Mouse (Mus musculus): ENCODE measurements around the gene Gpbar1. TPM values are rescaled to one million over a fixed set of nuclear protein-coding genes. Genes with fewer than 3 reads are reported as not detected.

Gpbar1 gene
- total RNA-seq (2014; fragmentation: Nextera tagmentation), result not detected in 2 replicates
- not detected in 2 replicates for total RNA-seq (2017)

DNA sequence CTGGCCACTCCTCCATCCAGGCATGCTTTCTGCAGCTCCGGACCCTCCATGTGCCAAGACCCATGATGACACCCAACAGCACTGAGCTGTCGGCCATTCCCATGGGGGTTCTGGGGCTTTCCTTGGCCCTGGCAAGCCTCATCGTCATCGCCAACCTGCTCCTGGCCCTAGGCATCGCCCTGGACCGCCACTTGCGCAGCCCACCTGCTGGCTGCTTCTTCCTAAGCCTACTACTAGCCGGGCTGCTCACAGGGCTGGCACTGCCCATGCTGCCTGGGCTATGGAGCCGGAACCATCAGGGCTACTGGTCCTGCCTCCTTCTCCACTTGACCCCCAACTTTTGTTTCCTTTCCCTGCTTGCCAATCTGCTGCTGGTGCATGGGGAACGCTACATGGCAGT lies at the start of gene Gpbar1:
Gene Gpbar1, plus strand, starts transcription at position 13 of the 400 bp plus-strand sequence.
- ATAC-seq (replicated peaks; ENCODE audit: poor library complexity, severe bottlenecking), result no peak

DNA sequence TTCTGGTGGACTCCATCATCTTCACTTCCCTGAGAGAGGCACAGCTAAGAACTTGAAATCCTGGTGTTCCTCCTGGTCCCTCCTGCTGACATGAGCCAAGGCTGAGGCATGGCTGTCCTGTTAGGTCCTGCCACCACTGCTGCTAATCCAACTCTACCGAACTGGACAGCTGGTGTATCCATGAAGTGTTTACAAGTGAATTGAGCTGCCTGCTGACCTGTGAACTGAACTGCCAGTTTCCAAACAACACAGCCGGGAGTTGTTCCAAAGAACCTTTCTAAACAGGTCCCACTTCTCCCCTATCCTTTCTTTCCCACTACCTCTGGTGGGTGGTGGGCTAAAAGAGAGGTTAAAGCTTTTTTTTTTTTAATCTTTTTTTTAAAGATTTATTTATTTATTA lies 48.4 kb upstream of the Gpbar1 start:
- ATAC-seq (replicated peaks; ENCODE audit: poor library complexity, severe bottlenecking), result no peak

DNA sequence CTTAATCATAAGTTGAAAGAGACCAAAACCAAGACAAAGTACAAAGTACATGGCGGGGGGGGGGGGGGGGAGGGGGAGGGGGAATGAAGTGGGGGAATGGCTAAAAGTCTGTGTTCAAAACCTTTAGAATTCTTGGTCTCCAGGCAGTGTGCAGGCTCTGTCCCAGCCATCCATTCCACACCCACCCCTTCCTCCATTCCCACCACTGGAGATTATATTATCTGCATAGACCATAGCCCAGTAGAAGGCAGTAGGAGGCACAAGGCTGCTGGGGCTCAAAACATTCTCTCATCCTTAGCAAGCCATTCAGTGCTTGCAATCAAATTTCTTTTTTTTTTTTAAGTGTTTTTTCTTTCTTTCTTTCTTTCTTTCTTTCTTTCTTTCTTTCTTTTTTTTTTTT lies 47.4 kb upstream of the Gpbar1 start:
- no peak for ATAC-seq (replicated peaks; ENCODE audit: poor library complexity, severe bottlenecking)

DNA sequence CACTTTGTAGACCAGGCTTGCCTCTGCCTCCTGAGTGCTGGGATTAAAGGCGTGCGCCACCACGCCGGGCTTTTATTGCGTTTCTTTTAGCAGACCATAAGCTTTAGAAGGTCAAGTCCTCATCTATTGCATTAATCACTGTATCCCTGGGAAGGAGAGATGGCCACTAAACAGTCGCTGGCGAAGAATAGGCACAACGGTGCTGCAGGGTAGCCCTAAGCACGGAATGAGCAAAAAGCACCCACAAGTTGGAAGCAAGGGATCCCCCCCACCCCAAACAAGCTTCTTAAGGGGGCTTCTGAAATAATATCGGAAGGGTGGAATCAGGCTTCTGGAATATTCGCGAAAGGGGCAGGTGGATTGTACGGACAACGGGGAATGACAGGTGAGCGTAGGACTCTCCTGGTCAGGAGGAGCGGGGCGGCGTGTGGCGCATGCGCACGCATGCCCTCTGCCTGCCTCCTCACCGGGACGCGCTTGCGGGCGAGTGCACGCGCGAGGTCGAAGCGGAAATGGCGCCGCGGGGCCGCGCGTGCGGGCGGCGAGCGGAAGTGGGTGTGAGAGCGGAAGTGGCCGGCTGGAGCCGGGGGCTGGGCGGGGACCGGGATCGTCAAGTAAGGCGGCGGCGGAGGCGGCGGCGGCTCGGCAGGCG lies 42.3 kb upstream of the Gpbar1 start, which contains the start of gene Arpc2:
Gene Arpc2, plus strand, starts transcription at position 147 of the 652 bp plus-strand sequence.
- peak; percentile 71 for ATAC-seq (replicated peaks; ENCODE audit: poor library complexity, severe bottlenecking)

DNA sequence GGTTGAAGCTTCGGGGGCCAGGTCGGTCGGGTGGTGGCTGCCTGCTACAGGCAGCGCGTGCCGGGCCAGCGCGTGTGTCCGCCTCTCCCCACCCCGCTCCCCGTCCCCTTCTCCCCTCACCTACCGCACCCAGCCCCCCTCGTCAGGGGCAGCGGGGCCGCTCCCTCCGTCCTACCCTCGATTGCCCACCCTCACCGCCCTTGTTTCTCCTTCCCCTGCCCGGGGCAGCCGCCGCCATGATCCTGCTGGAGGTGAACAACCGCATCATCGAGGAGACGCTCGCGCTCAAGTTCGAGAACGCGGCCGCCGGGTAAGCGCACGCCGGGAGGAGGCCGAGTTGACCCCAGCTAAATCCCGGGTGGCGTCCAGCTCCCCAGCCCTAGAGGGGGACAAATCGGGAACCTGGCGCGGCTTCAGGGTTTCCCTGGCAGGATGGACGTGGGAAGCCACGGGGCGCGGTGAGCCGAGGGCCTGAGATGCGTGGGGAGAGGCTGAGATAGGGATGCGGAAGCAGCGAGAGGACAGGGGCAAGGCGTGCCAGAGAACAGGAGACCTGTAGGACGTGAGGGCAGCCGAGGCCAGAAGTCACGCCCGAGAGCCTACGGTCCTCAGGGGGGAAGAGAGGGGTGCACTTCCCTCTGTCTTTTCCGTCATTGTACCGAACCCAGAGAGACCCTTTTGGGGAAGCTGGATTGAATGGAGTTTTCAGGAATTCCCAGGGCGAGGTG lies 41.6 kb upstream of the Gpbar1 start:
- ATAC-seq (replicated peaks; ENCODE audit: poor library complexity, severe bottlenecking), result peak; percentile 47

DNA sequence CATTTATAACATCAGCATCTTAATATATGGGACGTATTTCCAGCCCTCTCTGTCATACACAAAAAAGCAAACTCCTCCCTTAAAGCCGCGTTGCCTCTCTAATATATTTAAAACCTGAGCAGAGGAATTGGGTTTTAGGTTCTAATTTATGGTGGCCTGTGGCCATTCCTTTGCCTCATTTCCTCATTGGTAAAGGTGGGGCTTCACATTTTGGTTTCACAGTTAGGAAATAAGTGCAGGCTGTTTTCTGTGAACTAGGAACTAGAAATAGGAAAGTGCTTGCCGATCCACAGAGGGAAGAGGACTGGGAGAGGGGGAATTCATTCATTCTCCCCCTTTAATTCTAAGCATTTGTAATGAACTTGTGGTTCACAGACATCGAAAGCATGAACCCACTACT lies 40.7 kb upstream of the Gpbar1 start:
- ATAC-seq (replicated peaks; ENCODE audit: poor library complexity, severe bottlenecking), result peak; percentile 39

DNA sequence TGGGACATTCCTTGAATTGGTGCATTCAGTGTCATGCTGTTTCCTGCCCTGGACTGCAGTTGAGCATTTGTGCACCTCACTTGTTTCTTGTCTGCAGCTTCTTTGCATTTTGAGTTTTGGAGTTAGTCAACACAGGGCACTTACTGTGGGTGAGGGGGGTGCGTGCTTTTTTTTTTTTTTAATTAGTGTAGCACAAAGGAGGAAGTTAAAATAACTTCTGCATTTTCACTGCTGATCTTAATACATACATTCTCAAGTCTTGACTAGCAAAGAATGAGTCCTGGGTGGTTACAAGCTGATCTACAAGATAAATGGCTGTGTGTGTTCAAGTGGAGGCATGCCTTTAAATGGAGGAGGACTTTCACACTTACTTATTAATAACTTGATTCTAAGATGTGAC lies 40.2 kb upstream of the Gpbar1 start:
- peak; percentile 44 for ATAC-seq (replicated peaks; ENCODE audit: poor library complexity, severe bottlenecking)

DNA sequence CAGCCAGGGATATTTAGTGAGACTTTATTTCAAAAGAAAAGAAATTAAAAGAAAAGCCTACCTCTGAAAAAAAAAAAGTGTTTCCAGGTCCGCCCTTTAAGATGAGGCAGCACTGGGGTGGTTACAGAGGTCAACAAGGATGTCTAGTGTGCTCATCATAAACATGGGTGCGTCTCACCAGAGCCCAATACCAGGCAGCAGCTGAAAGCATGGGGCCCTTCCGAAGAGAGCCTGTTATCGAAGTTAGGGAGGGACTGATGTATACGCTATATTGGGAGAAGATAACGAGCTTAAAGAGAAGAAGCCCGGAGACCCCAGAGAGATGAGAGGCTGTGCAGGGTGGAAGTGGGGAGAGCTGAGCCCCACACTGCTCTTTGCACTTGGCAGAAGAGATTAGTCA lies 39.2 kb upstream of the Gpbar1 start:
- ATAC-seq (replicated peaks; ENCODE audit: poor library complexity, severe bottlenecking), result no peak; the same call in 1 of the 2 replicates

DNA sequence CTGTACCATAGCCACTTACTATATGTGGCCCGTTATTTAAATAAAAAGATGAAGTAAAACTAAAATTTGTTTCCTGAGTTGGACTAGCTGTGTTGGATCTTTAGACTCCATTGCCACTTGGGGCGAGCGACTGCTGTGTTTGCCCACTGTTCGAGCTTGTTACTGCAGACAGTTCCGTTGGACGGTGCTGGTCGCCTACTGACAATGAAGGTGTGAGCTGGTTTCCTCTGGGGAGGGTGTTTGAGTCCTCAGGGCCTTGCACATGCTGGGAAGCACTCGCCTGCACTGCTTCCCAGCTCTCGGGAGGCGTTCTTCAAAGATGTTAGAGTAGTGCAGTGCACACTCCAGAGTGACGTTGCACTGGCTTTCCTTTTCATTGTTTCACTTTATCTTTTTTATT lies 38.7 kb upstream of the Gpbar1 start:
- ATAC-seq (replicated peaks; ENCODE audit: poor library complexity, severe bottlenecking), result peak; percentile 4; the same call in 1 of the 2 replicates

DNA sequence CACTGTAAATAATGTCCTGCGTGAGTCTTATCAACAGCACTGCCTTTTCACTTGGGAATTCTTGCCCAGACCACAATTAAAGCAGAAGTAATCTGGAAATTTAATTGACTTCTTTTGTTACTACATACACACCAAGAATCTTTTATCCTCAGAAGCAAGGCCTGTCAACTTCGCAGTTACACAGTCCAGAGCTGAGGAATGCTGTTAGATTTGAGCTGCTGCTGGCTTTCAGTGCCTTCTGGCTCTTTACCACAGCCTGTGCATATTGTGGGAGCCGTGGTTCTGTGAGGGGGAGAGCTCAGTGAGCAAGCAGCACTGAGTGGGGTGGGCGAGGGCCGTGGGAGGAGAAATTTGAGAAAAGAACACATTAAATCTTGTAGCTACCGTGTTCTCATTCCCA lies 38.0 kb upstream of the Gpbar1 start:
- no peak for ATAC-seq (replicated peaks; ENCODE audit: poor library complexity, severe bottlenecking)

DNA sequence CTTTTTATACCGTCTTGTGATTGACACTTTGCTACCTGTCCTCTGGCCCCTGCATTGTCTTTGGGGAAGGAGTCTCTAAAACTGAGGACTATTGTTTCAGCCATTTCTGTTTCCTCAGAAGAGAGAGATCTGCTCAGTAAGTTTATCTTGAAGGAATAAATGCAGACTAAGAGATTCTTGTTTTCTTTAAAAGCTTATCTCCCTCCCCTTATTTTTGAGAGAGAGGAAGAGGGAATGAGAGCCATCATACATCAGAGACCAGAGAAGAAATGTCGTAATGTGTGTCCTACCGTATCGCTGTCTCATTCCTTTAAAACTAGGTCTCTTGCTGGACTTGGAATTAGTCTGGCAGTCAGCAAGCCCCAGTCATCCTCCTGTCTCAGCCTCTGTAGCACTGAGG lies 37.5 kb upstream of the Gpbar1 start:
- ATAC-seq (replicated peaks; ENCODE audit: poor library complexity, severe bottlenecking), result no peak

DNA sequence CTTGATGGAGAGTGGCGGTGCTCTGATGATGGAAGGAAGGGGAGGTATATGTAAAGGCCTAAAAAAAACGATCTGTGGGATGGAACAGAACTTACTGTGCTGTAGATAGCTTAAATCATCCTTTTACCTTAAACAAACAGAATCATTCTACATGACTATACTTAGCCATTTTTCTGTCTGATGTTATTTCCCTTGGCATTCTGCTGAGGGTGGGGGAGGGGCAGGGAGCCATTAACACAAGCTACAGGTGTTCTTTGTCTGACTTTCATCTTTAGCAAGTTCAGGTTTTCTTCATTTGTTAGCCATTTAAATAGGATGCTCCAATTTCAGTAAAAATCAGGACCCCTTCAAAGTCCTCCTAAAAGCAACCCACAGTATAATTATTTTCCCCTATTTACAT lies 32.8 kb upstream of the Gpbar1 start:
- no peak for ATAC-seq (replicated peaks; ENCODE audit: poor library complexity, severe bottlenecking)

DNA sequence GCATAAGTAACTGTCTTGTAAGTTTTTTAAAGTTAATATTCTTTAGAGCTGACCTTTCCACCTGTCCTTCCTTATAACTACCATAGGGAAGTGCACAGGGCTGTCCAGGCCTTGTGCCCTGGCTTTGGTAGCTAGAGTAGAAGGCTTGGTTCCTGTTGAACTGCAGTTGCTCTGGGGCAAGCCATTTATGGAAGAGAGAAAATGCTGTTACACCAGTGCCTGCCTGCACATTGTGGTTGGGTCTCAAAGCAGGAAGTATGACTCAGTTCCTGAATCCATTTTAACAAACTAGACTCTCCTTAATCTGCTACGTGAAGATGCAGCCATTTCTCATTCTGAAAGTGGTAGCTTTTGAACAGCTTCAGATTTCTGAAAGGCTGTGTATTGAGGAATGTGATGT lies 29.6 kb upstream of the Gpbar1 start:
- peak; percentile 97 for ATAC-seq (replicated peaks; ENCODE audit: poor library complexity, severe bottlenecking)

DNA sequence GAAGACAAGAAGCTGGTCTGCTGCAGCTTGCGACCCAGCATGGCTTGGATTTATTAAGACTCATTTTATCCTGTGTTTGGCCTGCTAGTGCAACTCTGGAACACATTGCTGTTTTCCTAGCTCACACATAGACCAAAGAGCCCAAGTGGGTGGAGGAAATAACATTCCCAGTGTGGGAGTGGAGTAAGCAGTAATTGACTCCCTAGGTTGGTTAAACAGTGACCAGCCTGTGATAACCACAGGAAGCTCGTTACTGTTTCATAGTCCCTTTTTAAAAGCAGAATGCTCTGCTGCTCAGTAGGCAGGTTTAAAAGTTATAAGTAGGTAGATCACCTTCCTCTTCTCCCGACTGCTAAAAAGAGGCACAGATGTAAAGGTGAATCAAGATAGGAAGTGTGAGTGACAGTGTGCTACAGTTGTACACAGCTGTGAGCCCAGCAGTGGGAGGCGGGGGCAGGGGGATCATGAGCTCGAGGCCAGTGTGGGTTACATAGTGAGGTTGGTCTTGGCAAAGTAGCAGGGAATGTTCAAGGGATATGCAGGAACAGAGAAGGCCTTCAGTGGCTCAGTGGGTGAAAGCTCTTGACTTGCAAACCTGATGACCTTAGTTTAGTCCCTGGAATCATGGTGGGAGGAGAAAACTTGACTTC lies 28.9 kb upstream of the Gpbar1 start:
- no peak for ATAC-seq (replicated peaks; ENCODE audit: poor library complexity, severe bottlenecking)

DNA sequence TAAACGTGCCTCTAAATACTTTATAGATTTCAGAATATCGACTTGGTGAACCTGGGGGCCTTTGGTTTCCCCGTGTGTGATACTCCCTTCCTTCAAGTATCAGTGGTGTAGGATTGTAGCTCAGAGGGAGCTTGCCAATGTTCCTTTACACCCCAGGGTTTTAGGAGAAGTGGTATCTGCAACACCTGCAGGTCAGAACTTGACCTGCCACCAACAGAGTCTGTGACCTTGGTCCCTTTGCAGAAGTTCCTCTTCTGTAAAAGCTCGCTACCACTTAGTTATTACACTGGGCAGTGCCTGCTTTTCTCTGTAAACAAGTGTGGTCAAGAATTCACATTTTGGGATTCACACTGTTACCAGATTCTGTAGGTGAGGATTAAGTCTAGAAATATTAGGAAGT lies 28.3 kb upstream of the Gpbar1 start:
- peak; percentile 51 for ATAC-seq (replicated peaks; ENCODE audit: poor library complexity, severe bottlenecking)

DNA sequence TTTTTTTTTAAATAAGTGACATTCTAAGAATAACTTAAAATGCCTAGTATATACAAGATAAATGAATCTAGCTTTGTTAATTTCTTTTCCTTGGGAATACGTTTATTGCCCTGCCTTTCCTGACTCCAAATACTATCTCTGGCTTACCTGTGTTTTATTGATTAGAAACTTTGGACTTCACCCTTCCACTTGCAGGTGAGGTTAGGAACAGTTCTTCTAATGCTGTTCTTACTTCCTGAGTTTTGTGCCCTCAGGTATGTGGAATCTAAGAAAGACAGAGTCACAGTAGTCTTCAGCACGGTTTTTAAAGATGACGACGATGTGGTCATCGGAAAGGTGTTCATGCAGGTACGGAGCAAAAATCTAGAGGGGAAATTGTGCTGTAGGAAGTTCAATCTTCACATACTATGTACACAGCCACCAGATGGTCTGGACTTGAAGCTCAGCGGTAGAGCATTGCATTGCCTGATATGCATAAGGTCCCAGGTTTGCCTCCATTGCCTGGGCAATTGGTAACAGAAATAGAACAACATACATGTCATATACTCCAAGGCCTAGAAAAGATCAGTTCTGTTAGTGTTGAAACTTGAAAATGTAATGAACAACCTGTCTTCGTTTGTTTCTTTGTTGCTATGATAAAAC lies 22.5 kb upstream of the Gpbar1 start:
- ATAC-seq (replicated peaks; ENCODE audit: poor library complexity, severe bottlenecking), result no peak

DNA sequence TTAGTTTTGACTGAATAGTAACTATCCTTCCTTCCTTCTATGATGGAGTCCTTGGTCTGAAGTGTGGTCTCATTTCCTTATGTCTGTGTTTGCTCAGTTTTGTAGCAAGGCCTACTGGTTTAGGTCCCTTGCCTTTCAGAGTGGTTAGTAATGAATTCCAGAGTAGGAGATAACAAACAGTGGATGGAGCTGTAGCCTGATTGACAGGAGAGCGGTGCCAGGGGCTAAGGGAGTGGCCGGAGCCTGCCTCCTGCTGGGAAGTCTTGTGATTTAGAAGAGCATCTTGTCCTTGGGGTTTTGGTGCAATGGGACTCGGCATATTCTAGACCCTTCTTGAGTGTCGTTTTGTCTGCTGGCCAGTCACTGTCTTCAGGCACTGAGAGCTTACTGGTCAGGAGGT lies 21.6 kb upstream of the Gpbar1 start:
- ATAC-seq (replicated peaks; ENCODE audit: poor library complexity, severe bottlenecking), result no peak

DNA sequence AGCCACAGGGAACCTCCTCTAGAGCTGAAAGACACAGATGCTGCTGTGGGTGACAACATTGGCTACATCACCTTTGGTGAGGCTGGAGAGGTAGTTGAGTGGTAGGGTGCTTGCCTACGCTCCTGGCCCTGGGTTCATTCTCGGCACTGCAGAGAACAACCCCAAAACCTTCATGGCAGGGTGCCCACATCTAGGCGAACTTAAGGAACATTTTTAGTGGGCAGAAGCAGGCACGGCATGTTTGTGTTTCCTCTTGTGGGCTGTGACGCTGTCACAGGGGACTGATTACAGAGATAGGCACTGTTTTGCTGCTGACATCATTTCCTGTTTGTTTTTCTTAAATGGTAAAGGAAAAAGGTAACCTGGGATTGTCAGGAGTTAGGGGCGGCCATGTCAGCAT lies 15.8 kb upstream of the Gpbar1 start:
- ATAC-seq (replicated peaks; ENCODE audit: poor library complexity, severe bottlenecking), result no peak

DNA sequence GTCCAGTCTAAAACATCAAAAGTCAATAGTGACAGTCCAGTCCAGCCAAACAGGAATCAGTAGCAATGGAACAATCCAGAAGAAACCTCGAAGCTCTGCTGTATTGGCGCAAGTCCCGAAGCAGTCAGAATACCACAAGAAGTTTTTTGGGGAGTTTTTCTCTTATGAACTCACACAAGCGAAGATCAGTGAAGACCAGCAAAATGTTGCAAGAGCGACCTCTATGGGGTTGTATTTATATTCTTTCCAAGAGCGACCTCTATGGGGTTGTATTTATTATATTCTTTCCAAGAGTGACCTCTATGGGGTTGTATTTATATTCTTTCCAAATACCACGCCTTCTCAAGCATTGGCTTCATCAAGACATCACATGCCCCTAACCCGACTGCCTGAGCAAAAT lies 9.6 kb upstream of the Gpbar1 start:
- ATAC-seq (replicated peaks; ENCODE audit: poor library complexity, severe bottlenecking), result no peak

DNA sequence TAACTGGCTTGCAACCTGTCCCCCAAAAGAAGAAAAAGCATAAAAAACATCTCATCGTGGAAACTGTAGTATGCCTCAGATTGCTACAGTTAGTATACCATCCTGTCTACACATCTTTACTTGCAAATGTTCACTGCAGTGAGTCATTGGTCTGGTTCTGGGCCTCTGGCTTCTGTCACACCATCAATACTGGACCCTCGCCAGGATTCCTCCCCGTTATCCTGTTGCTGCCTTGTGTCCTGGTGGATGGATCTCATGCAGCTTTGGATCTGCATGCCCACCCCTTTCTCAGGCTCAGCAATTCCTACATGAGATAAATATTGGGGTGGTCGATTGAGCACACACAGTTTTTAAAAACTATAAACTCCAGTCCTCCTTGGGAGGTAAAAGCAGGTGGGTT lies 6.7 kb upstream of the Gpbar1 start:
- no peak for ATAC-seq (replicated peaks; ENCODE audit: poor library complexity, severe bottlenecking)

DNA sequence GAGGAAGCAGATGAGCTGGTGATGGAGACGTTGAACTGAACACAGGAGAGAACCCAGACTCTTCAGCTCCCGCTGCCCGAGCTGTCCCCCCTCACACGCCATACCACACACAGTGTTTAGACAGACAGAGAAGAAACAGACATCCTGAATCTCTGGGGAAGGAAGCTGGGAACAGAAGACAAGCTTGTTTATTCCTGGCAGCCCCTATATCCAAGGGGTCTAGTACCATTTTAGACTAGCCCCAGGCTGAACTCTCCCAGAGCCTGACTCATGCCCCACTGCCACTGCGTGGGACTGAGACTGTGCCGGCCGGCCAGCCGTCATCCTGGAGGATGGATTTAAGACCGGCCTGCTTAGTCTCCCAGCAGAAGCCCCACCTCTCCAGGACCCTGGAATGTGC lies 3.3 kb upstream of the Gpbar1 start:
- 0 out of 2 replicates have a peak, but pooled peaks have one; percentile 10 for ATAC-seq (replicated peaks; ENCODE audit: poor library complexity, severe bottlenecking)

All from granulocyte monocyte progenitor cell, adult 5-6 weeks (primary cell).